In the genomic region with DNA sequence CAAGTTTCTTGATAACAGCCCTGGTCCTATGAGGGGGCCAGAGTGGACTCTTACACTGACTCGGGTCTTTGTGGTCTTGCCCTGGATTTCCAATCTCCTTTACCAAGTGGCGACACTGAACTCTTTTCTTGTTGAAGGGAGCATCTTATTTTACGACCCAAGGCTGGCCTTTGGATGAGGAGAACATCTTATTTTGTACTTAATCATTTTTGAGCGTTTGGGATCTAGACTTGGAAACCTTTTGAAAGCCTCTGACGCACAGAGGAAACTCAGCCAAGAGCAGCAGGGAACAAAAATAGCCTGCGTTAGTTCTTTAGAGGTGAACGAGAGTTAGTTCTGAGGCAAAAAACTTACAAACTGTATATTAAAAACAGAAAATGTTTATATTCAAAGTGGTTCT, we compare ENCODE assay signal across 13 mouse cellular contexts. TPM values are rescaled to one million over a fixed set of nuclear protein-coding genes. Genes with fewer than 3 reads are reported as not detected.
DNase-seq lines count a peak whose midpoint lies in the region; ATAC-seq and TF ChIP-seq lines count a peak whose summit lies in the region.
"Had no signal": no experiment of that assay in that cellular context is flagged by ENCODE, and none has a peak within 500 bp of the region (broad histone marks: within the 10 kb centered on the region; RNA-seq: fewer than 3 reads in every experiment).

No protein-coding gene starts in this region.

- H3K4me3 ChIP-seq in heart, adult 2 months = no peak overlapping the region
- no peak overlapping the region for H3K4me3 ChIP-seq in heart, embryonic 10.5 days
- H3K4me3 ChIP-seq in brown adipose tissue, adult 24 weeks (ENCODE audit: insufficient read depth, low read depth, low read length) = no peak overlapping the region
- H3K4me3 ChIP-seq in heart, embryonic 13.5 days = no peak overlapping the region
- H3K4me3 ChIP-seq in hindbrain, embryonic 16.5 days (ENCODE audit: low read length) = no peak overlapping the region
- H3K4me3 ChIP-seq: limb, embryonic 12.5 days had no signal

- no peak for TF ChIP-seq POLR2A in heart, adult 2 months (IDR thresholded peaks at IDR 0.05; ENCODE audit: insufficient read depth, low read depth, low read length)

- intact Hi-C loops in heart, adult 2 months (cut with DNase I) = no loop called here

- H3K36me3 ChIP-seq in heart, adult 2 months (ENCODE audit: control insufficient read depth, insufficient read depth, low read length) = no peaks in the 10 kb centered on the region; the same call in 1 of the 2 replicates
- no peaks in the 10 kb centered on the region for H3K36me3 ChIP-seq in heart, embryonic 10.5 days
- no peaks in the 10 kb centered on the region for H3K36me3 ChIP-seq in heart, embryonic 13.5 days
- H3K36me3 ChIP-seq in hindbrain, embryonic 16.5 days (ENCODE audit: control insufficient read depth, insufficient read depth, low read length) = no peaks in the 10 kb centered on the region
- H3K36me3 ChIP-seq: limb, embryonic 12.5 days had no signal

- H3K4me1 ChIP-seq in heart, adult 2 months (ENCODE audit: control insufficient read depth, insufficient read depth, low read length) = peaks cover 9% of the 10 kb centered on the region
- H3K4me1 ChIP-seq in heart, embryonic 10.5 days = peaks cover 8% of the 10 kb centered on the region
- 0 out of 2 replicates have a peak, but pooled peaks cover 3% of the 10 kb centered on the region for H3K4me1 ChIP-seq in brown adipose tissue, adult 24 weeks (ENCODE audit: control insufficient read depth, insufficient read depth, insufficient read length, low read length)
- H3K4me1 ChIP-seq in heart, embryonic 13.5 days = peaks cover 12% of the 10 kb centered on the region
- peaks cover 6% of the 10 kb centered on the region; the same call in 1 of the 2 replicates for H3K4me1 ChIP-seq in hindbrain, embryonic 16.5 days (ENCODE audit: control insufficient read depth, insufficient read depth, low read depth, low read length)

- no peaks in the 10 kb centered on the region for H3K79me2 ChIP-seq in heart, adult 2 months (replicated peaks; ENCODE audit: control insufficient read depth, insufficient read depth, low read length)

- no peak overlapping the region for H3K9ac ChIP-seq in heart, adult 2 months (ENCODE audit: low read depth, low read length)
- H3K9ac ChIP-seq in heart, embryonic 13.5 days = no peak overlapping the region
- no peak overlapping the region for H3K9ac ChIP-seq in hindbrain, embryonic 16.5 days (ENCODE audit: low read depth, low read length)
- H3K9ac ChIP-seq: limb, embryonic 12.5 days had no signal

- H3K4me2 ChIP-seq in heart, embryonic 13.5 days = no peak overlapping the region
- no peak overlapping the region for H3K4me2 ChIP-seq in hindbrain, embryonic 16.5 days (ENCODE audit: low read length)
- H3K4me2 ChIP-seq: limb, embryonic 12.5 days had no signal

- peak; percentile 56 to 72 for DNase-seq in heart, adult 2 months
- no peak for DNase-seq in heart, embryonic 10.5 days (ENCODE audit: low spot score)
- DNase-seq in kidney, postnatal 36 days = peak; percentile 45 to 56
- no peak for DNase-seq in spleen, postnatal 4 days (ENCODE audit: low spot score in 2 of 2)
- DNase-seq in T-cell, adult 2 months (ENCODE audit: low spot score) = no peak
- DNase-seq: cerebellum, adult 11-12 months had no signal

- no peaks in the 10 kb centered on the region for H3K27me3 ChIP-seq in heart, adult 2 months (ENCODE audit: control insufficient read depth, insufficient read depth, low read length)
- no peaks in the 10 kb centered on the region for H3K27me3 ChIP-seq in heart, embryonic 10.5 days (ENCODE audit: insufficient read depth, poor library complexity, severe bottlenecking)
- H3K27me3 ChIP-seq in heart, embryonic 13.5 days (replicated peaks) = no peaks in the 10 kb centered on the region
- H3K27me3 ChIP-seq in hindbrain, embryonic 16.5 days (replicated peaks; ENCODE audit: control insufficient read depth, insufficient read depth, low read length) = no peaks in the 10 kb centered on the region
- H3K27me3 ChIP-seq: CH12.LX had no signal

- H3K9me3 ChIP-seq in heart, embryonic 10.5 days = no peaks in the 10 kb centered on the region
- H3K9me3 ChIP-seq in heart, embryonic 13.5 days = no peaks in the 10 kb centered on the region
- no peaks in the 10 kb centered on the region for H3K9me3 ChIP-seq in hindbrain, embryonic 16.5 days (ENCODE audit: control insufficient read depth, low read length)
- H3K9me3 ChIP-seq: limb, embryonic 12.5 days had no signal

- ATAC-seq in heart, embryonic 13.5 days (ENCODE audit: extremely low read depth, insufficient number of reproducible peaks, low FRiP score, low TSS enrichment) = no peak
- no peak for ATAC-seq in hindbrain, embryonic 16.5 days

- peak overlapping the region; percentile 81 for H3K27ac ChIP-seq in heart, adult 2 months
- no peak overlapping the region for H3K27ac ChIP-seq in heart, embryonic 10.5 days
- H3K27ac ChIP-seq in brown adipose tissue, adult 24 weeks (replicated peaks; ENCODE audit: low read depth, low read length) = peak overlapping the region; percentile 64
- 0 out of 2 replicates have a peak overlapping the region, but pooled peaks have one; percentile 3 for H3K27ac ChIP-seq in heart, embryonic 13.5 days (replicated peaks)
- H3K27ac ChIP-seq in hindbrain, embryonic 16.5 days (ENCODE audit: low read depth, low read length) = no peak overlapping the region
- H3K27ac ChIP-seq: limb, embryonic 12.5 days; macrophage had no signal

- WGBS in heart, adult 2 months = 41% methylated on average over 7 of the region's 7 CpGs
- 85% methylated on average over 7 of the region's 7 CpGs for WGBS in heart, embryonic 10.5 days
- 67% methylated on average over 7 of the region's 7 CpGs for WGBS in heart, embryonic 13.5 days
- 78% methylated on average over 7 of the region's 7 CpGs for WGBS in hindbrain, embryonic 16.5 days

- TF ChIP-seq CTCF in heart, adult 2 months (IDR thresholded peaks at IDR 0.05) = no peak

- TF ChIP-seq EP300 in heart, adult 2 months (IDR thresholded peaks at IDR 0.05; ENCODE audit: insufficient read depth, low read depth, low read length) = no peak

RNA-seq across cellular contexts. Expression of a gene that starts 4.5 kb away (rescaled TPM):
- 10 to 100 TPM; 11.4 to 11.8 TPM for total RNA-seq in heart, adult 2 months (2021)
- 4.0 and 6.0 TPM in 2 replicates for polyA plus RNA-seq in heart, adult 2 months (2012; rRNA removed)
- polyA plus RNA-seq in heart, embryonic 10.5 days (2016; fragmentation: Nextera tagmentation; extraction: Ambion mirVana) = 5.7 TPM in 2 replicates
- 2.0 and 3.0 TPM in 2 replicates for polyA plus RNA-seq in brown adipose tissue, adult 24 weeks (2012; ENCODE audit: insufficient read depth, insufficient read length, missing spikeins)
- polyA plus RNA-seq in heart, embryonic 13.5 days (2015; fragmentation: Nextera tagmentation; extraction: Ambion mirVana) = 4.1 and 6.6 TPM in 2 replicates
- polyA plus RNA-seq in hindbrain, embryonic 16.5 days (2015; fragmentation: Nextera tagmentation; extraction: Ambion mirVana) = 5.9 and 6.3 TPM in 2 replicates
- total RNA-seq: CH12.LX had no signal

RNA-seq across cellular contexts. Expression of a gene that starts 46.8 kb away (rescaled TPM):
- total RNA-seq in heart, adult 2 months (2021) = not detected
- 4.9 TPM in 1 of 2 replicates, not detected in the other for polyA plus RNA-seq in heart, adult 2 months (2012; rRNA removed)
- polyA plus RNA-seq in heart, embryonic 10.5 days (2016; fragmentation: Nextera tagmentation; extraction: Ambion mirVana) = not detected in 2 replicates
- polyA plus RNA-seq in brown adipose tissue, adult 24 weeks (2012; ENCODE audit: insufficient read depth, insufficient read length, missing spikeins) = not detected in 2 replicates
- not detected in 2 replicates for polyA plus RNA-seq in heart, embryonic 13.5 days (2015; fragmentation: Nextera tagmentation; extraction: Ambion mirVana)
- 0.23 and 0.31 TPM in 2 replicates for polyA plus RNA-seq in hindbrain, embryonic 16.5 days (2015; fragmentation: Nextera tagmentation; extraction: Ambion mirVana)
- total RNA-seq: CH12.LX had no signal
- polyA plus RNA-seq: limb, embryonic 12.5 days; macrophage; stomach, embryonic 14.5 days had no signal

Comparison
In these comparisons a context has a peak if more than half of its experiments do, and no peak if none do; other contexts are left out.
1. DNase-seq: peak in heart, adult 2 months (2 of 2) and kidney, postnatal 36 days (2 of 2); none in heart, embryonic 10.5 days (single experiment), spleen, postnatal 4 days (0 of 2) and T-cell, adult 2 months (single experiment).
2. H3K27ac ChIP-seq: peak in heart, adult 2 months (single experiment), brown adipose tissue, adult 24 weeks (single experiment) and heart, embryonic 13.5 days (single experiment); none in heart, embryonic 10.5 days (single experiment) and hindbrain, embryonic 16.5 days (single experiment).